Mouse (Mus musculus): Measurements from ENCODE around the gene Ncbp3.

DNA sequence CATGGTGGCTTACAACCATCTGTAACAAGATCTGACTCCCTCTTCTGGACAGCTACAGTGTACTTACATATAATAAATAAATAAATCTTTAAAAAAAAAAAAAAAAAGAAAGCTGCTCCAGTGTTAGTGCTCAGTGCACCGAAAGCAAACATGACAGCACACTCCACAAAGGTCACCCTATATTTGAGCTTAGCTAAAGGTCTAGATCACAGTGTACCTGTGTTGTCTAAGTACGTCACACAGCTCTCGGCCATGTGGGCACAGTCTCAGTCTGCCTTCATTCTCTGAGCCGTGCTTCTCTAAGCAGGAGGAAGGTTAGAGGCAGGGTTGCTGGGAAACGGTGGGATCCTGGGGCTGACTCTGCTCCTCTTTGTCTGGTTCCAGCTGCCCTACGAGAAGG is 78.9 kb downstream of the Ncbp3 start:
- TF ChIP-seq CTCF (IDR thresholded peaks at IDR 0.05; ENCODE audit: low read depth): no peak
- no peak for TF ChIP-seq EP300 (IDR thresholded peaks at IDR 0.05; ENCODE audit: low read depth)

Data from heart, postnatal 0 days (tissue).